Mouse (Mus musculus): ENCODE results near the gene Zfp597. TPM values are rescaled to one million over a fixed set of nuclear protein-coding genes. Genes with fewer than 3 reads are reported as not detected.

Gene Zfp597
- 4.8 and 19.2 TPM in 2 replicates for polyA plus RNA-seq (2011; ENCODE audit: insufficient read depth, insufficient read length, low replicate concordance, missing spikeins)

- Histone ChIP-seq H3K27ac (ENCODE audit: control insufficient read depth, insufficient read depth, low read depth, low read length, poor library complexity) (peak within 1 kb of the TSS; percentile 98), H3K4me3 (replicated peaks; ENCODE audit: control insufficient read depth, low read depth, low read length) (peak within 1 kb of the TSS; percentile 88), H3K4me1 (ENCODE audit: control insufficient read depth, insufficient read depth, low read length) (peaks cover 1% of the 10 kb centered on the region; the same call in 1 of the 2 replicates)
- TF ChIP-seq POLR2A (IDR thresholded peaks at IDR 0.05; ENCODE audit: borderline replicate concordance, control insufficient read depth, low read depth, low read length) (peak; percentile 56; the same call in 1 of the 2 replicates), CTCF (IDR thresholded peaks at IDR 0.05; ENCODE audit: control insufficient read depth, insufficient read depth, low read length) (0 out of 2 replicates have a peak, but pooled peaks have one; percentile 10)
- WGBS = under 1% methylated on average over 88 of the region's 88 CpGs
Observed at GRCm38 (mm10) chr16:3884201-3885064, at the start of gene Zfp597, which contains the start of gene Gm20695. Gene Zfp597 (minus strand): TSS chr16:3884561. Gene Gm20695 (plus strand): TSS chr16:3884648.

- H3K4me1 ChIP-seq (ENCODE audit: control insufficient read depth, insufficient read depth, low read length) = peaks cover 2% of the 10 kb centered on the region; the same call in 1 of the 2 replicates
- 52% methylated on average over 1 of the region's 1 CpGs for WGBS
- no peak overlapping the region for H3K27ac ChIP-seq (ENCODE audit: control insufficient read depth, insufficient read depth, low read depth, low read length, poor library complexity)
- TF ChIP-seq POLR2A (IDR thresholded peaks at IDR 0.05; ENCODE audit: borderline replicate concordance, control insufficient read depth, low read depth, low read length) (no peak), CTCF (IDR thresholded peaks at IDR 0.05; ENCODE audit: control insufficient read depth, insufficient read depth, low read length) (no peak)
- no peak overlapping the region for H3K4me3 ChIP-seq (replicated peaks; ENCODE audit: control insufficient read depth, low read depth, low read length)
Observed at GRCm38 (mm10) chr16:3934091-3934490, 49.7 kb upstream of the Zfp597 start.

GRCm38 (mm10) chr16:3933536-3933935 is 49.2 kb upstream of the Zfp597 start:
- no peak overlapping the region for H3K27ac ChIP-seq (ENCODE audit: control insufficient read depth, insufficient read depth, low read depth, low read length, poor library complexity)
- peaks cover 3% of the 10 kb centered on the region; the same call in 1 of the 2 replicates for H3K4me1 ChIP-seq (ENCODE audit: control insufficient read depth, insufficient read depth, low read length)
- H3K4me3 ChIP-seq (replicated peaks; ENCODE audit: control insufficient read depth, low read depth, low read length) = no peak overlapping the region
- 72% methylated on average over 6 of the region's 6 CpGs for WGBS
- TF ChIP-seq CTCF (IDR thresholded peaks at IDR 0.05; ENCODE audit: control insufficient read depth, insufficient read depth, low read length) = no peak
- no peak for TF ChIP-seq POLR2A (IDR thresholded peaks at IDR 0.05; ENCODE audit: borderline replicate concordance, control insufficient read depth, low read depth, low read length)

- peaks cover 3% of the 10 kb centered on the region; the same call in 1 of the 2 replicates for H3K4me1 ChIP-seq (ENCODE audit: control insufficient read depth, insufficient read depth, low read length)
- H3K4me3 ChIP-seq (replicated peaks; ENCODE audit: control insufficient read depth, low read depth, low read length) = peak overlapping the region; percentile 17
- TF ChIP-seq CTCF (IDR thresholded peaks at IDR 0.05; ENCODE audit: control insufficient read depth, insufficient read depth, low read length) (no peak), POLR2A (IDR thresholded peaks at IDR 0.05; ENCODE audit: borderline replicate concordance, control insufficient read depth, low read depth, low read length) (no peak)
- WGBS = 56% methylated on average over 7 of the region's 7 CpGs
- H3K27ac ChIP-seq (ENCODE audit: control insufficient read depth, insufficient read depth, low read depth, low read length, poor library complexity) = no peak overlapping the region; the same call in 1 of the 2 replicates
Observed at GRCm38 (mm10) chr16:3929151-3929550, 44.8 kb upstream of the Zfp597 start.

- peaks cover 1% of the 10 kb centered on the region; the same call in 1 of the 2 replicates for H3K4me1 ChIP-seq (ENCODE audit: control insufficient read depth, insufficient read depth, low read length)
- no peak overlapping the region for H3K27ac ChIP-seq (ENCODE audit: control insufficient read depth, insufficient read depth, low read depth, low read length, poor library complexity)
- H3K4me3 ChIP-seq (replicated peaks; ENCODE audit: control insufficient read depth, low read depth, low read length) = no peak overlapping the region
- TF ChIP-seq POLR2A (IDR thresholded peaks at IDR 0.05; ENCODE audit: borderline replicate concordance, control insufficient read depth, low read depth, low read length) (no peak), CTCF (IDR thresholded peaks at IDR 0.05; ENCODE audit: control insufficient read depth, insufficient read depth, low read length) (no peak)
- 53% methylated on average over 1 of the region's 1 CpGs for WGBS
Observed at GRCm38 (mm10) chr16:3928582-3928981, 44.2 kb upstream of the Zfp597 start.

- no peak for TF ChIP-seq CTCF (IDR thresholded peaks at IDR 0.05; ENCODE audit: control insufficient read depth, insufficient read depth, low read length)
- TF ChIP-seq POLR2A (IDR thresholded peaks at IDR 0.05; ENCODE audit: borderline replicate concordance, control insufficient read depth, low read depth, low read length) = no peak
- 88% methylated on average over 4 of the region's 4 CpGs for WGBS
- H3K4me3 ChIP-seq (replicated peaks; ENCODE audit: control insufficient read depth, low read depth, low read length) = no peak overlapping the region
- no peak overlapping the region for H3K27ac ChIP-seq (ENCODE audit: control insufficient read depth, insufficient read depth, low read depth, low read length, poor library complexity)
- no peaks in the 10 kb centered on the region; the same call in 1 of the 2 replicates for H3K4me1 ChIP-seq (ENCODE audit: control insufficient read depth, insufficient read depth, low read length)
Observed at GRCm38 (mm10) chr16:3923966-3924365, 39.6 kb upstream of the Zfp597 start.

- no peak overlapping the region for H3K27ac ChIP-seq (ENCODE audit: control insufficient read depth, insufficient read depth, low read depth, low read length, poor library complexity)
- whole genome bisulfite sequencing = 88% methylated on average over 3 of the region's 3 CpGs
Observed at GRCm38 (mm10) chr16:3923515-3923914, 39.2 kb upstream of the Zfp597 start.

GRCm38 (mm10) chr16:3920756-3921155 is 36.4 kb upstream of the Zfp597 start:
- WGBS = 79% methylated on average over 2 of the region's 2 CpGs
- H3K4me3 ChIP-seq (replicated peaks; ENCODE audit: control insufficient read depth, low read depth, low read length) = no peak overlapping the region
- H3K27ac ChIP-seq (ENCODE audit: control insufficient read depth, insufficient read depth, low read depth, low read length, poor library complexity) = no peak overlapping the region
- TF ChIP-seq POLR2A (IDR thresholded peaks at IDR 0.05; ENCODE audit: borderline replicate concordance, control insufficient read depth, low read depth, low read length) (no peak), CTCF (IDR thresholded peaks at IDR 0.05; ENCODE audit: control insufficient read depth, insufficient read depth, low read length) (no peak)
- no peaks in the 10 kb centered on the region; the same call in none of the 2 replicates for H3K4me1 ChIP-seq (ENCODE audit: control insufficient read depth, insufficient read depth, low read length)

More at GRCm38 (mm10) chr16:3923515-3923914, 39.2 kb upstream of the Zfp597 start:
- Histone ChIP-seq H3K4me1 (ENCODE audit: control insufficient read depth, insufficient read depth, low read length) (no peaks in the 10 kb centered on the region; the same call in 1 of the 2 replicates), H3K4me3 (replicated peaks; ENCODE audit: control insufficient read depth, low read depth, low read length) (no peak overlapping the region)
- TF ChIP-seq POLR2A (IDR thresholded peaks at IDR 0.05; ENCODE audit: borderline replicate concordance, control insufficient read depth, low read depth, low read length) = no peak
